Mouse (Mus musculus) lung, postnatal 0 days (tissue): Measurements from ENCODE around the gene Gna12.

Experiments
- CTCF ChIP-seq: IDR thresholded peaks from 2 replicates; pipeline ENCODE4 v1.5.1; 2016; ENCODE audit warnings: antibody characterized with exemption, mild to moderate bottlenecking
- EP300 ChIP-seq: IDR thresholded peaks from 2 replicates; pipeline ENCODE4 v1.6.1; 2016; ENCODE audit warnings: antibody characterized with exemption, mild to moderate bottlenecking, control low read depth

DNA sequence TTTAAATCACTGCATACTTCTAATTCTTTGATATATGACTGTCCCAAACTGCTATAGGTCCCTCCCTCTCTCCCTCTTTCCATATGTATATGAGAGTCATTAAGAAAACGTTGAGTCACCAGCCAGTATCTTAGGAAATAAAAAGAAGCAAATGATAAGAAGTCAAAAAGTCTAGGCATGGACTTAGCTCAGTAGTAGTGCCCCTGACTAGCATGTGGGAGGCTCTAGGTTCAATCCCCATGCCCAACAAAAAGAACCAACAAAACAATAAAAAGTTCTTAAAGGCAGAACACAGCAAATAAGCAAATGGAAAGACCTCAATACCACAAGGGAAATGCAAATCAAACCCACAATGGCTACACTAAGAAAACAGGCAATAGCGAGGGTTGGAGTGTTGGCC lies 18.8 kb downstream of the Gna12 start:
- TF ChIP-seq CTCF, result no peak
- TF ChIP-seq EP300, result no peak
